ENCODE assay signal across 30 mouse cellular contexts in the genomic region with DNA sequence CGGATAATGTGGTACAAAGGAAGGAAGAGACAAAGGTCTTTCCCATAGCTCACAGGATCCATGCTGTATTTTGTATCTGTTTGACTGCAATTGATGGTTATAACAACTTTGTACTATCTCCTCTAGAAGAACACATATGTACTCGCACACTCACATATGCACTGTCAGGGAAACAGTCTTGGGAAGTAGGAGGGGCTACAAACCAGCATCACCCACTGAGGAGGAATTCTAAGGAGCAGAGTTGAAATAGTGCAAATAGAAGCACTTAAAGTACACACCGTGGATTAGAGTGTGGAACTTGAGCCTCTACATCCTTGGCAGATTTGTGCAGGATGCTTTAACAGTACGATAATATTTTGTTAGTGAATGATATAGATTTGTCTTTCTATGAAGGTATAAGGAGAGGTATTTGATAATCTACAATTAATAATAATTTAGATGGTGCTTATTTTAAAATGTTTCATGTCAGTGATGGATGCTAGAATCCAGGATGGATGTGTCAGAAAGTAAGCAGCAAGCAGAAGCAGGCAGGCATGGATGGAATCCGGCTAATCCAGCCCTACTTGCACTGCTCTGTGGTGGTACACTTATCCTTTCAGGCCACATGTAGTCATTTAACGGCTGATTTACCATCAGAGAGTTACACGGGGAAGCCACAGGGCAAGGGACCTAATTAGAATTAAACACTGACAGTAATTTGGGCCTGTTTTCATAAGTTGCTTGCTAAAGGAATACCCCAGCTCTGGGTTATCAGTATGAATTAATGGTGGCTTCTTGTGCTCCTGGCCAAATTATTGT.
DNase-seq lines count a peak whose midpoint lies in the region; ATAC-seq and TF ChIP-seq lines count a peak whose summit lies in the region.
"Had no signal": no experiment of that assay in that cellular context is flagged by ENCODE, and none has a peak within 500 bp of the region (broad histone marks: within the 10 kb centered on the region; RNA-seq: fewer than 3 reads in every experiment).

No protein-coding gene starts in this region.

- no peak for TF ChIP-seq POLR2A in brain, embryonic 14.5 days (IDR thresholded peaks at IDR 0.05; ENCODE audit: borderline replicate concordance, extremely low read depth, insufficient read depth, insufficient read length, poor library complexity, severe bottlenecking)

- no peak for TF ChIP-seq CTCF in midbrain, postnatal 0 days (IDR thresholded peaks at IDR 0.05)
- no peak for TF ChIP-seq CTCF in brain, embryonic 14.5 days (IDR thresholded peaks at IDR 0.05; ENCODE audit: borderline replicate concordance, extremely low read depth, insufficient read depth, insufficient read length)

- DNase-seq in midbrain, embryonic 11.5 days (ENCODE audit: low spot score, missing footprints) = peak; percentile 45
- DNase-seq in midbrain, postnatal 0 days (ENCODE audit: low spot score) = no peak
- peak; percentile 65 for DNase-seq in brain, embryonic 14.5 days (ENCODE audit: low read depth)
- DNase-seq in kidney, adult 9 months = no peak
- no peak for DNase-seq in liver, embryonic 11.5 days (ENCODE audit: low spot score)
- DNase-seq: adrenal gland, adult 2 months; adrenal gland, postnatal 36 days; cerebellum, adult 8-10 months; cerebellum, postnatal 25 days; gastrocnemius, postnatal 14 days; heart, postnatal 14 days; kidney, adult 2 months; kidney, postnatal 4 days; liver, embryonic 13.5 days; lung, adult 18-20 months; lung, postnatal 10 days; right cerebral cortex, adult 18-20 months; spleen, adult 18-20 months; thymus, postnatal 36 days had no signal

- no peak overlapping the region for H3K4me3 ChIP-seq in midbrain, embryonic 11.5 days (ENCODE audit: low read depth, low read length)
- H3K4me3 ChIP-seq in midbrain, postnatal 0 days (ENCODE audit: low read depth, low read length) = no peak overlapping the region
- H3K4me3 ChIP-seq in forebrain, embryonic 15.5 days = no peak overlapping the region
- H3K4me3 ChIP-seq in midbrain, embryonic 16.5 days (ENCODE audit: low read depth, low read length) = no peak overlapping the region
- H3K4me3 ChIP-seq in liver, embryonic 11.5 days (ENCODE audit: low read depth, low read length) = no peak overlapping the region
- H3K4me3 ChIP-seq: embryonic facial prominence, embryonic 12.5 days; hindbrain, embryonic 10.5 days; intestine, embryonic 15.5 days; limb, embryonic 13.5 days; liver, embryonic 13.5 days; neural tube, embryonic 13.5 days had no signal

- WGBS in midbrain, embryonic 11.5 days = 64% methylated on average over 7 of the region's 7 CpGs
- WGBS in midbrain, postnatal 0 days = 47% methylated on average over 7 of the region's 7 CpGs
- WGBS in forebrain, embryonic 15.5 days = 36% methylated on average over 7 of the region's 7 CpGs
- WGBS in midbrain, embryonic 16.5 days = 48% methylated on average over 7 of the region's 7 CpGs
- 80% methylated on average over 7 of the region's 7 CpGs for WGBS in liver, embryonic 11.5 days

- no peaks in the 10 kb centered on the region for H3K27me3 ChIP-seq in midbrain, embryonic 11.5 days (ENCODE audit: control insufficient read depth, insufficient read depth, low read length)
- no peaks in the 10 kb centered on the region for H3K27me3 ChIP-seq in midbrain, postnatal 0 days (ENCODE audit: insufficient read depth, low read length)
- no peaks in the 10 kb centered on the region for H3K27me3 ChIP-seq in forebrain, embryonic 15.5 days
- H3K27me3 ChIP-seq in midbrain, embryonic 16.5 days (ENCODE audit: control insufficient read depth, insufficient read depth, low read depth, low read length) = no peaks in the 10 kb centered on the region
- no peaks in the 10 kb centered on the region for H3K27me3 ChIP-seq in liver, embryonic 11.5 days (replicated peaks; ENCODE audit: control insufficient read depth, insufficient read depth, low read length)
- H3K27me3 ChIP-seq: embryonic facial prominence, embryonic 12.5 days; intestine, embryonic 15.5 days; limb, embryonic 13.5 days; liver, embryonic 13.5 days; neural tube, embryonic 13.5 days had no signal

- H3K27ac ChIP-seq in midbrain, embryonic 11.5 days (ENCODE audit: low read depth, low read length) = no peak overlapping the region
- no peak overlapping the region for H3K27ac ChIP-seq in midbrain, postnatal 0 days (ENCODE audit: low read depth, low read length)
- no peak overlapping the region for H3K27ac ChIP-seq in forebrain, embryonic 15.5 days (replicated peaks)
- no peak overlapping the region for H3K27ac ChIP-seq in midbrain, embryonic 16.5 days (ENCODE audit: low read length)
- no peak overlapping the region for H3K27ac ChIP-seq in liver, embryonic 11.5 days (ENCODE audit: low read depth, low read length)
- H3K27ac ChIP-seq: embryonic facial prominence, embryonic 12.5 days; hindbrain, embryonic 10.5 days; hindbrain, postnatal 0 days; intestine, embryonic 15.5 days; kidney, postnatal 0 days; limb, embryonic 13.5 days; liver, embryonic 13.5 days; macrophage; neural tube, embryonic 13.5 days had no signal

- H3K4me2 ChIP-seq in midbrain, embryonic 11.5 days = no peak overlapping the region
- no peak overlapping the region for H3K4me2 ChIP-seq in midbrain, postnatal 0 days (ENCODE audit: low read depth, low read length, poor library complexity, severe bottlenecking)
- H3K4me2 ChIP-seq in forebrain, embryonic 15.5 days (replicated peaks) = no peak overlapping the region
- H3K4me2 ChIP-seq in midbrain, embryonic 16.5 days (ENCODE audit: low read length) = no peak overlapping the region
- H3K4me2 ChIP-seq in liver, embryonic 11.5 days = no peak overlapping the region
- H3K4me2 ChIP-seq: embryonic facial prominence, embryonic 12.5 days; intestine, embryonic 15.5 days; limb, embryonic 13.5 days; liver, embryonic 13.5 days; neural tube, embryonic 13.5 days had no signal

- H3K9me3 ChIP-seq in midbrain, embryonic 11.5 days (ENCODE audit: control insufficient read depth, low read length) = no peaks in the 10 kb centered on the region
- H3K9me3 ChIP-seq in midbrain, postnatal 0 days (ENCODE audit: low read length) = no peaks in the 10 kb centered on the region
- H3K9me3 ChIP-seq in forebrain, embryonic 15.5 days = no peaks in the 10 kb centered on the region
- no peaks in the 10 kb centered on the region for H3K9me3 ChIP-seq in midbrain, embryonic 16.5 days (replicated peaks; ENCODE audit: control insufficient read depth, low read length, poor library complexity, severe bottlenecking)
- H3K9me3 ChIP-seq in liver, embryonic 11.5 days (ENCODE audit: control insufficient read depth, low read length) = no peaks in the 10 kb centered on the region
- H3K9me3 ChIP-seq: embryonic facial prominence, embryonic 12.5 days; hindbrain, embryonic 10.5 days; intestine, embryonic 15.5 days; limb, embryonic 13.5 days; liver, embryonic 13.5 days; neural tube, embryonic 13.5 days had no signal

- no peak overlapping the region for H3K9ac ChIP-seq in midbrain, embryonic 11.5 days (ENCODE audit: low read length)
- H3K9ac ChIP-seq in midbrain, postnatal 0 days (replicated peaks; ENCODE audit: low read length, poor library complexity, severe bottlenecking) = no peak overlapping the region
- H3K9ac ChIP-seq in forebrain, embryonic 15.5 days (replicated peaks) = no peak overlapping the region
- H3K9ac ChIP-seq in midbrain, embryonic 16.5 days (ENCODE audit: low read depth, low read length) = no peak overlapping the region
- H3K9ac ChIP-seq in liver, embryonic 11.5 days (ENCODE audit: low read depth, low read length) = no peak overlapping the region
- H3K9ac ChIP-seq: embryonic facial prominence, embryonic 12.5 days; intestine, embryonic 15.5 days; limb, embryonic 13.5 days; liver, embryonic 13.5 days; neural tube, embryonic 13.5 days had no signal

- no peaks in the 10 kb centered on the region for H3K36me3 ChIP-seq in midbrain, embryonic 11.5 days (ENCODE audit: control insufficient read depth, insufficient read depth, low read length)
- no peaks in the 10 kb centered on the region for H3K36me3 ChIP-seq in midbrain, postnatal 0 days (ENCODE audit: insufficient read depth, low read length)
- H3K36me3 ChIP-seq in forebrain, embryonic 15.5 days = no peaks in the 10 kb centered on the region
- H3K36me3 ChIP-seq in midbrain, embryonic 16.5 days (ENCODE audit: control insufficient read depth, insufficient read depth, low read length) = no peaks in the 10 kb centered on the region
- no peaks in the 10 kb centered on the region for H3K36me3 ChIP-seq in liver, embryonic 11.5 days (ENCODE audit: control insufficient read depth, insufficient read depth, low read length)
- H3K36me3 ChIP-seq: embryonic facial prominence, embryonic 12.5 days; hindbrain, embryonic 10.5 days; intestine, embryonic 15.5 days; limb, embryonic 13.5 days; liver, embryonic 13.5 days; neural tube, embryonic 13.5 days had no signal

- no peaks in the 10 kb centered on the region for H3K4me1 ChIP-seq in midbrain, embryonic 11.5 days (ENCODE audit: control insufficient read depth, insufficient read depth, low read length)
- H3K4me1 ChIP-seq in midbrain, postnatal 0 days (ENCODE audit: insufficient read depth, low read length) = no peaks in the 10 kb centered on the region
- H3K4me1 ChIP-seq in forebrain, embryonic 15.5 days = 0 out of 2 replicates have a peak, but pooled peaks cover 10% of the 10 kb centered on the region
- H3K4me1 ChIP-seq in midbrain, embryonic 16.5 days (ENCODE audit: control insufficient read depth, insufficient read depth, low read length) = no peaks in the 10 kb centered on the region
- no peaks in the 10 kb centered on the region for H3K4me1 ChIP-seq in liver, embryonic 11.5 days (replicated peaks; ENCODE audit: control insufficient read depth, insufficient read depth, low read length)
- H3K4me1 ChIP-seq: embryonic facial prominence, embryonic 12.5 days; hindbrain, embryonic 10.5 days; intestine, embryonic 15.5 days; limb, embryonic 13.5 days; liver, embryonic 13.5 days had no signal

- ATAC-seq in midbrain, embryonic 11.5 days (ENCODE audit: low FRiP score) = peak; percentile 27; the same call in 1 of the 2 replicates
- ATAC-seq in midbrain, postnatal 0 days (ENCODE audit: low FRiP score) = no peak
- ATAC-seq in forebrain, embryonic 15.5 days (replicated peaks) = peak; percentile 57; the same call in 1 of the 2 replicates
- peak; percentile 75 for ATAC-seq in midbrain, embryonic 16.5 days
- ATAC-seq in liver, embryonic 11.5 days (replicated peaks; ENCODE audit: low FRiP score) = no peak
- ATAC-seq: CD4-positive, CD25-positive, alpha-beta regulatory T cell, adult 4 months; hindbrain, postnatal 0 days; intestine, embryonic 15.5 days had no signal

Comparison
In these comparisons a context has a peak if more than half of its experiments do, and no peak if none do; other contexts are left out.
1. ATAC-seq: peak in midbrain, embryonic 11.5 days (single experiment), forebrain, embryonic 15.5 days (single experiment) and midbrain, embryonic 16.5 days (single experiment); none in midbrain, postnatal 0 days (single experiment) and liver, embryonic 11.5 days (single experiment).
2. DNase-seq: peak in midbrain, embryonic 11.5 days (single experiment) and brain, embryonic 14.5 days (single experiment); none in midbrain, postnatal 0 days (single experiment), kidney, adult 9 months (single experiment) and liver, embryonic 11.5 days (single experiment).